Mouse (Mus musculus): ENCODE measurements around the gene Phrf1.

Gene Phrf1

GRCm38 (mm10) chr7:141215880-141216733 lies 12.5 kb upstream of the Phrf1 start:
- Histone ChIP-seq H3K9me3 (ENCODE audit: low read length) (no peaks in the 10 kb centered on the region), H3K27me3 (ENCODE audit: insufficient read depth, low read length) (no peaks in the 10 kb centered on the region), H3K36me3 (ENCODE audit: insufficient read depth, low read length) (peaks cover 49% of the 10 kb centered on the region), H3K4me3 (replicated peaks; ENCODE audit: low read length) (peak overlapping the region; percentile 92), H3K4me1 (replicated peaks; ENCODE audit: low read depth, low read length) (peaks cover 84% of the 10 kb centered on the region)
- TF ChIP-seq POU5F1 (IDR thresholded peaks at IDR 0.05; ENCODE audit: borderline replicate concordance, low read length), result no peak
- TF ChIP-seq CTCF (conservative IDR thresholded peaks at IDR 0.05; ENCODE audit: low read length), result no peak
- no peak for TF ChIP-seq NANOG (IDR thresholded peaks at IDR 0.05; ENCODE audit: borderline replicate concordance, low read length)

- Histone ChIP-seq H3K36me3 (ENCODE audit: insufficient read depth, low read length) (peaks cover 45% of the 10 kb centered on the region), H3K4me3 (replicated peaks; ENCODE audit: low read length) (peak overlapping the region; percentile 92), H3K9me3 (ENCODE audit: low read length) (no peaks in the 10 kb centered on the region), H3K4me1 (replicated peaks; ENCODE audit: low read depth, low read length) (peaks cover 87% of the 10 kb centered on the region), H3K27me3 (ENCODE audit: insufficient read depth, low read length) (no peaks in the 10 kb centered on the region)
- TF ChIP-seq NANOG (IDR thresholded peaks at IDR 0.05; ENCODE audit: borderline replicate concordance, low read length), result no peak
- TF ChIP-seq POU5F1 (IDR thresholded peaks at IDR 0.05; ENCODE audit: borderline replicate concordance, low read length), result no peak
- no peak for TF ChIP-seq CTCF (conservative IDR thresholded peaks at IDR 0.05; ENCODE audit: low read length)
Measured at GRCm38 (mm10) chr7:141216894-141217293, 11.7 kb upstream of the Phrf1 start.

GRCm38 (mm10) chr7:141217343-141218013 lies 11.1 kb upstream of the Phrf1 start:
- TF ChIP-seq CTCF (conservative IDR thresholded peaks at IDR 0.05; ENCODE audit: low read length), result no peak
- TF ChIP-seq POU5F1 (IDR thresholded peaks at IDR 0.05; ENCODE audit: borderline replicate concordance, low read length), result no peak
- no peak for TF ChIP-seq NANOG (IDR thresholded peaks at IDR 0.05; ENCODE audit: borderline replicate concordance, low read length)
- Histone ChIP-seq H3K4me3 (replicated peaks; ENCODE audit: low read length) (peak overlapping the region; percentile 92), H3K4me1 (replicated peaks; ENCODE audit: low read depth, low read length) (peaks cover 87% of the 10 kb centered on the region), H3K27me3 (ENCODE audit: insufficient read depth, low read length) (no peaks in the 10 kb centered on the region), H3K36me3 (ENCODE audit: insufficient read depth, low read length) (peaks cover 45% of the 10 kb centered on the region), H3K9me3 (ENCODE audit: low read length) (no peaks in the 10 kb centered on the region)

- TF ChIP-seq NANOG (IDR thresholded peaks at IDR 0.05; ENCODE audit: borderline replicate concordance, low read length) (no peak), CTCF (conservative IDR thresholded peaks at IDR 0.05; ENCODE audit: low read length) (no peak), POU5F1 (IDR thresholded peaks at IDR 0.05; ENCODE audit: borderline replicate concordance, low read length) (no peak)
- Histone ChIP-seq H3K27me3 (ENCODE audit: insufficient read depth, low read length) (no peaks in the 10 kb centered on the region), H3K4me3 (replicated peaks; ENCODE audit: low read length) (peak overlapping the region; percentile 92), H3K4me1 (replicated peaks; ENCODE audit: low read depth, low read length) (peaks cover 87% of the 10 kb centered on the region), H3K36me3 (ENCODE audit: insufficient read depth, low read length) (peaks cover 45% of the 10 kb centered on the region), H3K9me3 (ENCODE audit: low read length) (no peaks in the 10 kb centered on the region)
Measured at GRCm38 (mm10) chr7:141218141-141218540, 10.4 kb upstream of the Phrf1 start.

GRCm38 (mm10) chr7:141218557-141219133 lies 9.9 kb upstream of the Phrf1 start:
- H3K9me3 ChIP-seq (ENCODE audit: low read length), result no peaks in the 10 kb centered on the region
- peak overlapping the region; percentile 92 for H3K4me3 ChIP-seq (replicated peaks; ENCODE audit: low read length)
- H3K36me3 ChIP-seq (ENCODE audit: insufficient read depth, low read length), result peaks cover 45% of the 10 kb centered on the region
- H3K4me1 ChIP-seq (replicated peaks; ENCODE audit: low read depth, low read length), result peaks cover 84% of the 10 kb centered on the region
- H3K27me3 ChIP-seq (ENCODE audit: insufficient read depth, low read length), result no peaks in the 10 kb centered on the region
- no peak for TF ChIP-seq CTCF (conservative IDR thresholded peaks at IDR 0.05; ENCODE audit: low read length)
- no peak for TF ChIP-seq POU5F1 (IDR thresholded peaks at IDR 0.05; ENCODE audit: borderline replicate concordance, low read length)
- no peak for TF ChIP-seq NANOG (IDR thresholded peaks at IDR 0.05; ENCODE audit: borderline replicate concordance, low read length)

GRCm38 (mm10) chr7:141219558-141220099 lies 9.0 kb upstream of the Phrf1 start:
- no peaks in the 10 kb centered on the region for H3K27me3 ChIP-seq (ENCODE audit: insufficient read depth, low read length)
- no peaks in the 10 kb centered on the region for H3K9me3 ChIP-seq (ENCODE audit: low read length)
- peaks cover 74% of the 10 kb centered on the region for H3K4me1 ChIP-seq (replicated peaks; ENCODE audit: low read depth, low read length)
- H3K36me3 ChIP-seq (ENCODE audit: insufficient read depth, low read length), result peaks cover 45% of the 10 kb centered on the region
- TF ChIP-seq POU5F1 (IDR thresholded peaks at IDR 0.05; ENCODE audit: borderline replicate concordance, low read length), result no peak
- TF ChIP-seq NANOG (IDR thresholded peaks at IDR 0.05; ENCODE audit: borderline replicate concordance, low read length), result no peak
- TF ChIP-seq CTCF (conservative IDR thresholded peaks at IDR 0.05; ENCODE audit: low read length), result no peak
- H3K4me3 ChIP-seq (replicated peaks; ENCODE audit: low read length), result peak overlapping the region; percentile 94

- peak overlapping the region; percentile 94 for H3K4me3 ChIP-seq (replicated peaks; ENCODE audit: low read length)
- H3K9me3 ChIP-seq (ENCODE audit: low read length), result no peaks in the 10 kb centered on the region
- TF ChIP-seq NANOG (IDR thresholded peaks at IDR 0.05; ENCODE audit: borderline replicate concordance, low read length), result no peak
- TF ChIP-seq POU5F1 (IDR thresholded peaks at IDR 0.05; ENCODE audit: borderline replicate concordance, low read length), result no peak
- TF ChIP-seq CTCF (conservative IDR thresholded peaks at IDR 0.05; ENCODE audit: low read length), result no peak
- peaks cover 67% of the 10 kb centered on the region for H3K4me1 ChIP-seq (replicated peaks; ENCODE audit: low read depth, low read length)
- H3K27me3 ChIP-seq (ENCODE audit: insufficient read depth, low read length), result no peaks in the 10 kb centered on the region
- peaks cover 45% of the 10 kb centered on the region for H3K36me3 ChIP-seq (ENCODE audit: insufficient read depth, low read length)
Measured at GRCm38 (mm10) chr7:141220377-141220776, 8.2 kb upstream of the Phrf1 start.

Measured in E14TG2a.4 (cell line).